Mouse (Mus musculus): Measurements from ENCODE around the gene Nipbl. TPM values are rescaled to one million over a fixed set of nuclear protein-coding genes. Genes with fewer than 3 reads are reported as not detected.
A peak's percentile ranks its signal among the peaks of the same experiment; 100 is the strongest.

Gene Nipbl
- polyA plus RNA-seq, 1 experiment = 23.7 TPM

DNA sequence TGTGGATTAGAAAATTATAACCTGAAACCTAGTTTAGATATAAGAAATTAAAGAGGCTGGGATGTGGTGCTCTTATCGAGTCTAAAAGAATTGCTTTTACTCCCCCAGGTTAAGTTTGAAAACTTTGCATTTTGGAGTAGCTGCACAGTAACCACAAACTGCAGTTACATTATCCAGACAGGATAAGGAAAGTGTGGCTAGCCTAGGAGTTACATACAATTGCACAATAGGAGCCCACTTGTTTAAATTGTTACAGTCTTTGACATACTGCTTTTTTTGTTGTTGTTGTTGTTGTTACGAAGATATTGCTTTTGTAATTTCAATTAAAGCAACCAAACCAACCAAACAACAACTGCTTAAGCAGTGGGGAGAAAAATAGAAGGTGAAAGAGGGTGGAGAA, 11.2 kb upstream of the Nipbl start:
- 27% methylated on average over 2 of the region's 2 CpGs for WGBS

DNA sequence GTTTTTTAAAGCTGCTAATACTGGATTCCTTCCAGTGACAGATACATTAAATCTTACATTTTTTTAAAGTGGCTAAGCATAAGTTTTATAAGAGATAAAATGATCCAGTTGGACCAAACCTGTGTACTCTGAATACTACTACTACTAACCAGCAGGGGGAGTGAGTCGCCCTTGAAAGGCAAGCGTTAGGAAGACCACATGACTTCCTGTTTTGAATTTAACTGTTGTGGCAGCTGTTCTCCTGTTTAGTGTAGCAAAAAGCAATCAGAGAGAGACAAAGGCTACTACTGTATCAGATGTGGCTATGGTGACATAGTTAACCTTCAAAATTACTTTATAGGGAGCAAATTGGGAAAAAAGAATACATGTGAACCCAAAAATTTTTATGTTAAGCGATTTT, 6.8 kb upstream of the Nipbl start:
- H3K27ac ChIP-seq (ENCODE audit: control insufficient read depth, insufficient read depth, low read depth, low read length, poor library complexity) = no peak overlapping the region
- H3K4me3 ChIP-seq (replicated peaks; ENCODE audit: control insufficient read depth, low read depth, low read length) = no peak overlapping the region
- no peaks in the 10 kb centered on the region for H3K4me1 ChIP-seq (ENCODE audit: control insufficient read depth, insufficient read depth, low read length)
- WGBS = 27% methylated on average over 3 of the region's 3 CpGs
- TF ChIP-seq POLR2A (IDR thresholded peaks at IDR 0.05; ENCODE audit: borderline replicate concordance, control insufficient read depth, low read depth, low read length) = no peak
- TF ChIP-seq CTCF (IDR thresholded peaks at IDR 0.05; ENCODE audit: control insufficient read depth, insufficient read depth, low read length) = peak; percentile 22; the same call in 1 of the 2 replicates

More for the DNA sequence above, 11.2 kb upstream of the Nipbl start:
- H3K4me1 ChIP-seq (ENCODE audit: control insufficient read depth, insufficient read depth, low read length) = peaks cover 1% of the 10 kb centered on the region; the same call in 1 of the 2 replicates
- TF ChIP-seq CTCF (IDR thresholded peaks at IDR 0.05; ENCODE audit: control insufficient read depth, insufficient read depth, low read length) = no peak
- TF ChIP-seq POLR2A (IDR thresholded peaks at IDR 0.05; ENCODE audit: borderline replicate concordance, control insufficient read depth, low read depth, low read length) = no peak
- no peak overlapping the region for H3K27ac ChIP-seq (ENCODE audit: control insufficient read depth, insufficient read depth, low read depth, low read length, poor library complexity)
- H3K4me3 ChIP-seq (replicated peaks; ENCODE audit: control insufficient read depth, low read depth, low read length) = no peak overlapping the region

DNA sequence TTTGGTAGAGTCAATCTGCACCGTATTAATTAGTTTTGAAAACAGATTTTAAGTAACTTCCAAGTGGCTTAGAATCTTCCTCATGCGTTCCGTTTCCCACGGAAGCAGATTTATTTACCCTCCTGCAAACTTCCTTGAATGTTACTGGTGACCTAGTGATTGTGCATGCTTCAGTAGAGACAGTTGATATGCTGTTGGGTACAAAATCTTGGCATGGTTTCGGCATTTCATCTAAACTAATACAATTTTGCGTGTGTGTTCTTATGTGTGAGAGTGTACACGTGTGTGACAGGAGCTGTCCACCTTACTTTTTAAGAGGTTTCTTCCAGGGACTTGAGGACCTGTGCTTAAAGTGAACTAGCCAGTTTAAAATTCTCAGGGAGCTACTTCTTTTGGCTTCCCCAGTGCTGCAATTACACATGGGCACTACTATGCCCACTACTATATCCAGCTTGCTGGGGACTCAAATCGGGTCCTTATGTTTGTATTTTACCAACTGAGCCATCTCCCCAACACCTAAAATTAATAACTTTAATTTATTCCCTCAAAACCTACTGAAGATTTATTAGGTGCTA, 3.0 kb upstream of the Nipbl start:
- Histone ChIP-seq H3K4me1 (ENCODE audit: control insufficient read depth, insufficient read depth, low read length) (no peaks in the 10 kb centered on the region), H3K4me3 (replicated peaks; ENCODE audit: control insufficient read depth, low read depth, low read length) (no peak overlapping the region), H3K27ac (ENCODE audit: control insufficient read depth, insufficient read depth, low read depth, low read length, poor library complexity) (no peak overlapping the region)
- WGBS = 55% methylated on average over 8 of the region's 8 CpGs
- TF ChIP-seq POLR2A (IDR thresholded peaks at IDR 0.05; ENCODE audit: borderline replicate concordance, control insufficient read depth, low read depth, low read length) = no peak
- no peak for TF ChIP-seq CTCF (IDR thresholded peaks at IDR 0.05; ENCODE audit: control insufficient read depth, insufficient read depth, low read length)

DNA sequence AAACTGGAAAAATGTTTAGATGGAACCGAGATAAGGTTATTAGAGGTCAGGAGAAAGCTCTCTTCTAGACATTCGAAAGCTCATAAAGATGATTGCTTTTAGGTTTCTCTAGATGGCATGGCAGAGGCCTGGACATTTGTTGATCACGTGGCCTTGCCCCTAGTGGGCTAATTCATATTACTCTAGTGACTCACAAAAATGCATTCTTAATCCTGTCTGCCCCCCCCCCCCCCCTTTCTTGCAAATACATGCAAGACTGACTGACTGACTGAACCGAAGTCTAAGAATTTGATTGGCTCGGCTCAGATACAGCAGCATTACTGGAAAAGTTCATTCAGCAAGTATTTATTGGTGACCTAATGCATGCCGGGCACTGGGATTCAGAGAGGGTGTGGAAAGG, 2.2 kb upstream of the Nipbl start:
- 4% methylated on average over 6 of the region's 6 CpGs for WGBS
- TF ChIP-seq POLR2A (IDR thresholded peaks at IDR 0.05; ENCODE audit: borderline replicate concordance, control insufficient read depth, low read depth, low read length) = no peak
- TF ChIP-seq CTCF (IDR thresholded peaks at IDR 0.05; ENCODE audit: control insufficient read depth, insufficient read depth, low read length) = no peak
- Histone ChIP-seq H3K27ac (ENCODE audit: control insufficient read depth, insufficient read depth, low read depth, low read length, poor library complexity) (no peak overlapping the region), H3K4me1 (ENCODE audit: control insufficient read depth, insufficient read depth, low read length) (no peaks in the 10 kb centered on the region; the same call in 1 of the 2 replicates), H3K4me3 (replicated peaks; ENCODE audit: control insufficient read depth, low read depth, low read length) (peak overlapping the region; percentile 74)

DNA sequence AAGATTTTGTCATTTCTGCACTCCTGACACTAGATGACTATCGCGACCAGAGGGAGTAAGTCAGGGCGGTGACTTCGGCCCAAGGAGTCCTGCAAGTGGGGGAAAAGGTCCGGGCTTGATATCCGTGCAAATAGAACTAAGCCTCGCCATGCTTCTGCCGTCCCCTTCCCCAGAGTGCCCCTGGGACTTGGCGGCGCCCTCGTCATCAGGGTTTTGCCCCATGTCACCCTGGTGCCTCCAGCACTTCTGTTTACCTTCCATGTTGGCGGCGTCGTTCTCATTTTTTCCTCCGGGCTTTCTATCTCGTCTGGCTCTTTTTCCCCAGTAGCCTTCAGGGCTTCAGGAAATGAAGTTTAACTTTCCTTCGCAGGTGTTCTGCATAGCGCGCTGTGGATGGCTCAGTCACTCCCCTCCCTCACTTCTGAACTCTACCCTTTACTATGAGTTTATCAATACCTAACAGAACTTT, 1.7 kb upstream of the Nipbl start:
- H3K27ac ChIP-seq (ENCODE audit: control insufficient read depth, insufficient read depth, low read depth, low read length, poor library complexity) = peak overlapping the region; percentile 74
- no peaks in the 10 kb centered on the region; the same call in 1 of the 2 replicates for H3K4me1 ChIP-seq (ENCODE audit: control insufficient read depth, insufficient read depth, low read length)
- TF ChIP-seq CTCF (IDR thresholded peaks at IDR 0.05; ENCODE audit: control insufficient read depth, insufficient read depth, low read length) (no peak), POLR2A (IDR thresholded peaks at IDR 0.05; ENCODE audit: borderline replicate concordance, control insufficient read depth, low read depth, low read length) (no peak)
- peak overlapping the region; percentile 74 for H3K4me3 ChIP-seq (replicated peaks; ENCODE audit: control insufficient read depth, low read depth, low read length)
- WGBS = 0% methylated on average over 19 of the region's 19 CpGs

DNA sequence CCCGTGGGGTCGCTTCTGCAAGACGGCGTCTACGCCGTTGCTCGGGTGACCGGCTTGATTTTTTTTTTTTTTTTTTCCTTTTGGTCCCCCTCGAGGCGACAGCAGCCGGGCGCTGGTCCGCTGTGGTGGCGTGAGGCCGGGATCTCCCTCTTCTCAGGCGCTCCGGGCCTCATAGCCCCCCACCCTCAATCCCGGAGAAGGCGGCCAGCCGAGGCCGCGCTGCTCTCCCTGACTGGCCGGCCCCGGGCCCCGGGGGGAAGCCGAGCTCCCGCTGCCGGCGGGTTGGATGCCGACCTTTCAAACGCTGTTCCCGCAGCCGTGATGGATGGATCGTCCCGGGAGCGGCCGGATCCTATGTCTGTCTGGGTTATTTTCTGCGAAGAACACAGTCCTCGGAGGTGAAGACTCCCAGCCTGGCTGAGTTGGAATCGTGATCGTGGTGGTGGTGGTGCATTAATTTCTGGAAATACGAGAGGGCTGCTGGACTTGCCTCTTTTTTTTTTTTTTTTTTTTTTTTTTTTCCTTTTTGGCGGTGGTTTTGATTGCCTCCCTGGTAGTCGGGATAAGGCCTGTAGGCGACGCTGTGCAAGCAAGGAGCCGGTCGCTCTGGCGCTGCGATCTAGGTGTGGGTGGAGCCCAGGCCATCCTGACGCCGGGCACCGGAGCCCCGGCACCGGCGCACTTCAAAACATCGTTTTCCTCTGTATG, 781 bp upstream of the Nipbl start:
- peak; percentile 38; the same call in 1 of the 2 replicates for TF ChIP-seq POLR2A (IDR thresholded peaks at IDR 0.05; ENCODE audit: borderline replicate concordance, control insufficient read depth, low read depth, low read length)
- TF ChIP-seq CTCF (IDR thresholded peaks at IDR 0.05; ENCODE audit: control insufficient read depth, insufficient read depth, low read length) = peak; percentile 74
- H3K4me1 ChIP-seq (ENCODE audit: control insufficient read depth, insufficient read depth, low read length) = no peaks in the 10 kb centered on the region; the same call in 1 of the 2 replicates
- peak overlapping the region; percentile 86 for H3K4me3 ChIP-seq (replicated peaks; ENCODE audit: control insufficient read depth, low read depth, low read length)
- under 1% methylated on average over 57 of the region's 57 CpGs for WGBS
- H3K27ac ChIP-seq (ENCODE audit: control insufficient read depth, insufficient read depth, low read depth, low read length, poor library complexity) = peak overlapping the region; percentile 99

DNA sequence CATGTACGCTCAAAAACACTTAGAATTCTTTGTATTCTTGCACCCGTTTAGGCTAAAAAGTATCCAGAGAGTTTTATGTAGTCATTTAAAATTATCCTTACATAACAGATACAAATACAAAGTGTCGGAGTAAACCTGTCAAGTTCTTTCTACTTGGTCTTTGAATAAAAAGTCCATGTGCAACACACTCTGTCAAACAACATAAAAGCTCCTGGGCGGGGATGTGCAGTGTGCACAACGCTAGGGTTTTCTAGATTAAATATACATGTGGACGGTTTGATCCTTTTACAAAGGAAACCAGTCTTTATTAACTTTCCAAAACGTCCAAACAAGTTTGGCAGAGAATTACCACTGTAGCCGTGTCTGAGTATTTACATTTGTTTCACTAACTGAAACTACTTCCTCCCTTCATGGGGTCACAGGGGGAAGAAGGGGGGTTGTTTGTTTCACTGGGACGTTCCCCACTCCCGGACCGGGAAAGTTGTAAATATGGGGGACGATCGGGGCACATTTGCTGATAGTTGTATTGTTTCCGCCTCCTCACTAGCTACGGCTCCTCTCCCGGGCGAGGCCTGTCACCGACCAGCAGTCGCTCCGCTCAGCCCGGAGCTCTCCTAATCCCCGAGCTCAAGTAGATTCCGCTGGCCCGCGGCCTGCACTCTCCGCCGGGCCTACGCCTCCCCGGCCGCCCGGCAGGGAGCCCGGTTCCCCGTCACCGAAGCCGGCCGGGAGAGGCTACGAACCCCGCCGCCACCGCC, 916 bp downstream of the Nipbl start:
- Histone ChIP-seq H3K4me1 (ENCODE audit: control insufficient read depth, insufficient read depth, low read length) (no peaks in the 10 kb centered on the region; the same call in 1 of the 2 replicates), H3K4me3 (replicated peaks; ENCODE audit: control insufficient read depth, low read depth, low read length) (peak overlapping the region; percentile 66), H3K27ac (ENCODE audit: control insufficient read depth, insufficient read depth, low read depth, low read length, poor library complexity) (peak overlapping the region; percentile 99)
- WGBS = under 1% methylated on average over 40 of the region's 40 CpGs
- TF ChIP-seq CTCF (IDR thresholded peaks at IDR 0.05; ENCODE audit: control insufficient read depth, insufficient read depth, low read length) (no peak), POLR2A (IDR thresholded peaks at IDR 0.05; ENCODE audit: borderline replicate concordance, control insufficient read depth, low read depth, low read length) (peak; percentile 51; the same call in 1 of the 2 replicates)

DNA sequence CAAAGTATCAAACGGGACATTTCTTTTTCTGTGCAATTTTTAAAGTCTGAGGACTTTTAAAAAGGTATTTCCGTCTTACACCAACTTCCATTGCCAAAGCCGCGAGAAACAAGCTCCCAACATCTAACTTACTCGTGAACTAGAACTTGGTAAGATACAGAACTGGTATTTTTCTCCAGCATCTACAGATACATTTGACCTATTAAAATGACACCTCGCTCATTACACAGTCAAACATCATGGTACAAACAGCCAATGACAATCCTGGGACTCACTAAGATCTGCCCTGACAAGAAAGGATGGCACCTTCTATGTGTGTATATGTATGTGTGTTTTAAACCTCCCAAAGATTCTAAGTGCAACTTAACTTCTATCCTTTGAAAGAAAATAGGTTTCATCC, 1.5 kb downstream of the Nipbl start:
- WGBS = under 1% methylated on average over 6 of the region's 6 CpGs
- Histone ChIP-seq H3K27ac (ENCODE audit: control insufficient read depth, insufficient read depth, low read depth, low read length, poor library complexity) (no peak overlapping the region), H3K4me3 (replicated peaks; ENCODE audit: control insufficient read depth, low read depth, low read length) (peak overlapping the region; percentile 66), H3K4me1 (ENCODE audit: control insufficient read depth, insufficient read depth, low read length) (no peaks in the 10 kb centered on the region; the same call in 1 of the 2 replicates)
- TF ChIP-seq CTCF (IDR thresholded peaks at IDR 0.05; ENCODE audit: control insufficient read depth, insufficient read depth, low read length) (no peak), POLR2A (IDR thresholded peaks at IDR 0.05; ENCODE audit: borderline replicate concordance, control insufficient read depth, low read depth, low read length) (no peak)

All from bone marrow, adult 2 months (tissue).